In the genomic region with DNA sequence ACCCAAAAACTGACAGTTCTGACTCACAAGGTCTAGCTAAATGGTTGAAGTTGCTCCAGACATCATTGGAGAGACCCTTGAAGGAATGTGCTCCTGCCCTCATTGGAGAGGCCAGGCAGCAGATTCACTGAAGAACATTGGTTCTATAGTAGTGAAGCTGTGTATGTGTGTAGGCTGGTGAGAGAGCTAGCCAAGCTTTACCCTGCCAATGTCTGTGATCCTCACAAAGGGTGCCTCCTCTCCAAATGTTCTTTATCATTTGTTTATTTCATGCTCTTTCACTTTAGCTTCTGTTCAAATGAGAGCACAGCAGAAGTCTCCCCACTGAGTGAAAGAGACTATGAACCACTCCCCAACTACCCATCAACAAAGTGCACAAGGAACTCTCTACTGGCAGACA, we compare ENCODE assay signal across 19 mouse cellular contexts.
"Had no signal": no experiment of that assay in that cellular context is flagged by ENCODE, and none has a peak within 500 bp of the region (broad histone marks: within the 10 kb centered on the region; RNA-seq: fewer than 3 reads in every experiment).

No protein-coding gene starts in this region.

- H3K27ac ChIP-seq: kidney, postnatal 0 days; limb, embryonic 10.5 days; limb, embryonic 13.5 days; liver, embryonic 12.5 days; liver, embryonic 15.5 days; stomach, postnatal 0 days had no signal

- H3K27me3 ChIP-seq: limb, embryonic 13.5 days; liver, embryonic 12.5 days; liver, embryonic 15.5 days had no signal

- H3K4me3 ChIP-seq: limb, embryonic 10.5 days; limb, embryonic 13.5 days; liver, embryonic 12.5 days; liver, embryonic 15.5 days had no signal

- H3K9ac ChIP-seq: limb, embryonic 13.5 days; liver, embryonic 12.5 days; liver, embryonic 15.5 days had no signal

- H3K36me3 ChIP-seq: limb, embryonic 10.5 days; limb, embryonic 13.5 days; liver, embryonic 12.5 days; liver, embryonic 15.5 days had no signal

- DNase-seq: kidney, adult 18-20 months; kidney, adult 9 months; kidney, postnatal 25 days; liver; lung, adult 2 months; lung, postnatal 14 days; lung, postnatal 4 days; midbrain, embryonic 14.5 days; thymus, adult 2 months; thymus, postnatal 14 days; thymus, postnatal 4 days had no signal

- H3K9me3 ChIP-seq: limb, embryonic 10.5 days; limb, embryonic 13.5 days; liver, embryonic 12.5 days; liver, embryonic 15.5 days had no signal

- H3K4me1 ChIP-seq: limb, embryonic 13.5 days; liver, embryonic 12.5 days; liver, embryonic 15.5 days had no signal

- H3K4me2 ChIP-seq: limb, embryonic 13.5 days; liver, embryonic 12.5 days; liver, embryonic 15.5 days; midbrain, embryonic 11.5 days had no signal

- ATAC-seq: intestine, embryonic 16.5 days; liver, embryonic 12.5 days had no signal
